Mouse (Mus musculus) bone marrow, adult 2 months (tissue): ENCODE results near the gene Col25a1.

Experiments used
- CTCF ChIP-seq: fragments of 200-500 bp; IDR thresholded peaks from 2 replicates; pipeline ENCODE4 v1.5.1; 2011; ENCODE audit warnings: low read length, control low read depth; ENCODE audit not compliant: control insufficient read depth, insufficient read depth
- POLR2A ChIP-seq: fragments of 200-500 bp; IDR thresholded peaks from 2 replicates; pipeline ENCODE4 v1.6.1; 2011; ENCODE audit warnings: low read depth, mild to moderate bottlenecking, control low read depth, low read length, borderline replicate concordance; ENCODE audit not compliant: control insufficient read depth

GRCm38 (mm10) chr3:130180181-130180940 lies 49.1 kb downstream of the Col25a1 start:
- no peak for TF ChIP-seq CTCF
- no peak for TF ChIP-seq POLR2A
